12 mouse cellular contexts compared by ENCODE assay signal in genomic region chr7:35299656-35300055, GRCm38 (mm10). TPM values are rescaled to one million over a fixed set of nuclear protein-coding genes. Genes with fewer than 3 reads are reported as not detected.
A peak's percentile ranks its signal among the peaks of the same experiment; 100 is the strongest.
DNase-seq lines count a peak whose midpoint lies in the region; ATAC-seq and TF ChIP-seq lines count a peak whose summit lies in the region.
"Had no signal": no experiment of that assay in that cellular context is flagged by ENCODE, and none has a peak within 500 bp of the region (broad histone marks: within the 10 kb centered on the region; RNA-seq: fewer than 3 reads in every experiment).

No protein-coding gene starts in this region.

- H3K4me3 ChIP-seq in kidney, embryonic 14.5 days (ENCODE audit: low read length), result no peak overlapping the region
- no peak overlapping the region for H3K4me3 ChIP-seq in midbrain, embryonic 10.5 days
- no peak overlapping the region for H3K4me3 ChIP-seq in midbrain, embryonic 13.5 days (replicated peaks)
- H3K4me3 ChIP-seq in lung, adult 2 months (replicated peaks; ENCODE audit: extremely low read depth, low read depth, low read length), result peak overlapping the region; percentile 5
- H3K4me3 ChIP-seq: embryonic facial prominence, embryonic 13.5 days; intestine, embryonic 15.5 days; limb, embryonic 15.5 days had no signal

- H3K27me3 ChIP-seq in kidney, embryonic 14.5 days (ENCODE audit: control insufficient read depth, insufficient read depth, low read length), result no peaks in the 10 kb centered on the region
- H3K27me3 ChIP-seq in midbrain, embryonic 10.5 days (ENCODE audit: low read depth, poor library complexity, severe bottlenecking), result no peaks in the 10 kb centered on the region
- H3K27me3 ChIP-seq in midbrain, embryonic 13.5 days, result no peaks in the 10 kb centered on the region
- H3K27me3 ChIP-seq: embryonic facial prominence, embryonic 13.5 days; intestine, embryonic 15.5 days; limb, embryonic 15.5 days had no signal

- no peak for TF ChIP-seq CTCF in lung, adult 2 months (IDR thresholded peaks at IDR 0.05; ENCODE audit: insufficient read depth, low read length)

- no peaks in the 10 kb centered on the region for H3K9me3 ChIP-seq in kidney, embryonic 14.5 days (ENCODE audit: control insufficient read depth, low read length)
- H3K9me3 ChIP-seq in midbrain, embryonic 10.5 days (replicated peaks), result no peaks in the 10 kb centered on the region
- H3K9me3 ChIP-seq in midbrain, embryonic 13.5 days, result no peaks in the 10 kb centered on the region
- H3K9me3 ChIP-seq: embryonic facial prominence, embryonic 13.5 days; intestine, embryonic 15.5 days; limb, embryonic 15.5 days had no signal

- WGBS in kidney, embryonic 14.5 days, result 65% methylated on average over 8 of the region's 8 CpGs
- WGBS in midbrain, embryonic 10.5 days, result 74% methylated on average over 8 of the region's 8 CpGs
- 74% methylated on average over 8 of the region's 8 CpGs for WGBS in midbrain, embryonic 13.5 days
- 65% methylated on average over 8 of the region's 8 CpGs for WGBS in lung, adult 2 months

- peak; percentile 34 for DNase-seq in kidney, adult 18-20 months
- no peak for DNase-seq in midbrain, embryonic 10.5 days (ENCODE audit: low spot score)
- DNase-seq in lung, adult 2 months, result no peak
- DNase-seq in retina, postnatal 1 day, result peak; percentile 86
- no peak for DNase-seq in frontal cortex, postnatal 14 days (ENCODE audit: low spot score in 2 of 2)
- DNase-seq: heart, postnatal 14 days; spleen, adult 18-20 months had no signal

- H3K4me2 ChIP-seq in kidney, embryonic 14.5 days (replicated peaks; ENCODE audit: low read depth, low read length), result no peak overlapping the region
- H3K4me2 ChIP-seq in midbrain, embryonic 13.5 days (replicated peaks), result no peak overlapping the region
- H3K4me2 ChIP-seq: embryonic facial prominence, embryonic 13.5 days; intestine, embryonic 15.5 days; limb, embryonic 15.5 days had no signal

- no peak for TF ChIP-seq POLR2A in lung, adult 2 months (IDR thresholded peaks at IDR 0.05; ENCODE audit: borderline replicate concordance, extremely low read depth, low read depth, low read length)

- H3K9ac ChIP-seq in kidney, embryonic 14.5 days (ENCODE audit: low read depth, low read length), result no peak overlapping the region
- H3K9ac ChIP-seq in midbrain, embryonic 13.5 days (replicated peaks), result no peak overlapping the region
- H3K9ac ChIP-seq: embryonic facial prominence, embryonic 13.5 days; intestine, embryonic 15.5 days; limb, embryonic 15.5 days had no signal

- no peaks in the 10 kb centered on the region for H3K4me1 ChIP-seq in kidney, embryonic 14.5 days (ENCODE audit: control insufficient read depth, insufficient read depth, low read length)
- peaks cover 5% of the 10 kb centered on the region; the same call in 1 of the 2 replicates for H3K4me1 ChIP-seq in midbrain, embryonic 10.5 days
- no peaks in the 10 kb centered on the region for H3K4me1 ChIP-seq in midbrain, embryonic 13.5 days (replicated peaks)
- H3K4me1 ChIP-seq in lung, adult 2 months (ENCODE audit: control insufficient read depth, insufficient read depth, low read length), result no peaks in the 10 kb centered on the region
- H3K4me1 ChIP-seq: embryonic facial prominence, embryonic 13.5 days; intestine, embryonic 15.5 days; limb, embryonic 15.5 days had no signal

- peaks cover 51% of the 10 kb centered on the region for H3K36me3 ChIP-seq in kidney, embryonic 14.5 days (ENCODE audit: control insufficient read depth, insufficient read depth, low read length)
- H3K36me3 ChIP-seq in midbrain, embryonic 10.5 days, result peaks cover 82% of the 10 kb centered on the region
- H3K36me3 ChIP-seq in midbrain, embryonic 13.5 days, result peaks cover 82% of the 10 kb centered on the region

- no peak for ATAC-seq in kidney, embryonic 14.5 days (ENCODE audit: low FRiP score, low TSS enrichment)
- ATAC-seq in midbrain, embryonic 13.5 days, result no peak
- ATAC-seq: intestine, embryonic 15.5 days had no signal

- no peak overlapping the region for H3K27ac ChIP-seq in kidney, embryonic 14.5 days (ENCODE audit: low read depth, low read length)
- 0 out of 2 replicates have a peak overlapping the region, but pooled peaks have one; percentile 24 for H3K27ac ChIP-seq in midbrain, embryonic 10.5 days (replicated peaks)
- no peak overlapping the region for H3K27ac ChIP-seq in midbrain, embryonic 13.5 days
- H3K27ac ChIP-seq: embryonic facial prominence, embryonic 13.5 days; intestine, embryonic 15.5 days; limb, embryonic 15.5 days had no signal

RNA-seq across cellular contexts. Expression of gene Gpatch1, which starts 18.6 kb away (rescaled TPM):
- 13.7 and 20.5 TPM in 2 replicates for polyA plus RNA-seq in kidney, embryonic 14.5 days (2014; fragmentation: Nextera tagmentation; extraction: Ambion mirVana)
- 16.8 and 17.5 TPM in 2 replicates for polyA plus RNA-seq in midbrain, embryonic 10.5 days (2016; fragmentation: Nextera tagmentation; extraction: Ambion mirVana)
- 21.4 and 23.6 TPM in 2 replicates for polyA plus RNA-seq in midbrain, embryonic 13.5 days (2015; fragmentation: Nextera tagmentation; extraction: Ambion mirVana)
- 4.9 and 5.7 TPM in 2 replicates for polyA plus RNA-seq in lung, adult 2 months (2012; rRNA removed)

RNA-seq across cellular contexts. Expression of gene Rhpn2, which starts 34.3 kb away (rescaled TPM):
- polyA plus RNA-seq in kidney, embryonic 14.5 days (2014; fragmentation: Nextera tagmentation; extraction: Ambion mirVana), result 10.2 and 15.7 TPM in 2 replicates
- polyA plus RNA-seq in midbrain, embryonic 10.5 days (2016; fragmentation: Nextera tagmentation; extraction: Ambion mirVana), result 3.2 and 3.7 TPM in 2 replicates
- polyA plus RNA-seq in midbrain, embryonic 13.5 days (2015; fragmentation: Nextera tagmentation; extraction: Ambion mirVana), result 1.3 and 1.5 TPM in 2 replicates
- polyA plus RNA-seq in lung, adult 2 months (2012; rRNA removed), result 7.5 and 11.0 TPM in 2 replicates

Comparison
In these comparisons a context has a peak if more than half of its experiments do, and no peak if none do; other contexts are left out.
1. DNase-seq: peak in kidney, adult 18-20 months (single experiment) and retina, postnatal 1 day (single experiment); none in midbrain, embryonic 10.5 days (single experiment), lung, adult 2 months (single experiment) and frontal cortex, postnatal 14 days (0 of 2).